Mouse (Mus musculus): ENCODE measurements around the gene Adamts17. TPM values are rescaled to one million over a fixed set of nuclear protein-coding genes. Genes with fewer than 3 reads are reported as not detected.

Gene Adamts17
- polyA plus RNA-seq, 1 experiment: 4.2 TPM

- H3K27ac ChIP-seq (ENCODE audit: insufficient read depth, low read length): peak overlapping the region; percentile 2; the same call in 1 of the 2 replicates
- no peak for TF ChIP-seq CTCF (IDR thresholded peaks at IDR 0.05; ENCODE audit: extremely low read depth, insufficient read depth, low read length)
- peaks cover 6% of the 10 kb centered on the region for H3K4me1 ChIP-seq (ENCODE audit: control insufficient read depth, insufficient read depth, low read length)
- peak overlapping the region; percentile 49 for H3K4me3 ChIP-seq (ENCODE audit: insufficient read depth, low read length)
Measured at GRCm38 (mm10) chr7:66840008-66840719, 629 bp downstream of the Adamts17 start.

DNA sequence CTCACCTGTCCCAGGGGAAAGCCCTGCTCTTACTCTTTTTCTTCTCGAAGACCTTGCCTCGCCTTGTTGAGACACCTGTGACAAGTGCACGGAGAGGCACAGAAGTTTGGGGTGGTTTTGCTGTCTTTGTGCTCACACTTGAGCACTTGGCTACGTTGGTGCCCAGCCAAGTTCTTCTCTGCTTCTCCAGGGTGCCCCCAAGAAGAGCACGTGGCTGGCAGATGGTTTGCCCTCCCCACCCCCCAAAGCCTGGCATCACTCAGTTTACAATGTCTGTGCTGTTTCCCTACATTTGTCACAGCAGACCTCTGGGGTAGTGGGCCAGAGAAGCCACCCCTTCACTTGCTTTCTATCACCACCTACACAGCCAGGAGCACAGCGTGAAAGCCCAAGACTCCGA lies 1.6 kb downstream of the Adamts17 start:
- H3K4me3 ChIP-seq (ENCODE audit: insufficient read depth, low read length): peak overlapping the region; percentile 49
- TF ChIP-seq CTCF (IDR thresholded peaks at IDR 0.05; ENCODE audit: extremely low read depth, insufficient read depth, low read length) (no peak), POLR2A (IDR thresholded peaks at IDR 0.05; ENCODE audit: extremely low read depth, insufficient read depth, low read length) (no peak)
- H3K4me1 ChIP-seq (ENCODE audit: control insufficient read depth, insufficient read depth, low read length): peaks cover 6% of the 10 kb centered on the region
- H3K27ac ChIP-seq (ENCODE audit: insufficient read depth, low read length): no peak overlapping the region

DNA sequence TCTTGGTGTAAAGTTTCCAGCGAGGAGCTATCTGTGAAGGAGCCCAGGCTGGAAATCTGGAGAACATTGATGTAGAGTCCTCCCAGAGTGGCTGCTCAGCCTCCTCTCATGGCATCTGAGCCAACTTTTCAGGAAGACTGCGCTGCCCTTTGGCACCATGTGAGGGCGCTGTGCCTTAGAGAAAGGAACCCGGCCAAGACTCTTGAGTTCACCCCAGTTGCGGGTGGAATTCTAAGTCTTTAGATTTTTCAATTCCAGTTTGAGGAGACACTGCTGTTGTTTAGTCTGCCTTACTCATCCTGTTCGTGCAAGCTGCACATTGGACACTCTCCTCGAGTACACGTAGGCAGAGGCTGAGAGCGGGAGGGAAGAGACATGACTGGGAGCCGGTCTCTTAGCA lies 2.5 kb downstream of the Adamts17 start:
- no peak overlapping the region for H3K4me3 ChIP-seq (ENCODE audit: insufficient read depth, low read length)
- peak; percentile 85 for TF ChIP-seq CTCF (IDR thresholded peaks at IDR 0.05; ENCODE audit: extremely low read depth, insufficient read depth, low read length)
- TF ChIP-seq POLR2A (IDR thresholded peaks at IDR 0.05; ENCODE audit: extremely low read depth, insufficient read depth, low read length): no peak
- H3K27ac ChIP-seq (ENCODE audit: insufficient read depth, low read length): no peak overlapping the region
- peaks cover 6% of the 10 kb centered on the region for H3K4me1 ChIP-seq (ENCODE audit: control insufficient read depth, insufficient read depth, low read length)

DNA sequence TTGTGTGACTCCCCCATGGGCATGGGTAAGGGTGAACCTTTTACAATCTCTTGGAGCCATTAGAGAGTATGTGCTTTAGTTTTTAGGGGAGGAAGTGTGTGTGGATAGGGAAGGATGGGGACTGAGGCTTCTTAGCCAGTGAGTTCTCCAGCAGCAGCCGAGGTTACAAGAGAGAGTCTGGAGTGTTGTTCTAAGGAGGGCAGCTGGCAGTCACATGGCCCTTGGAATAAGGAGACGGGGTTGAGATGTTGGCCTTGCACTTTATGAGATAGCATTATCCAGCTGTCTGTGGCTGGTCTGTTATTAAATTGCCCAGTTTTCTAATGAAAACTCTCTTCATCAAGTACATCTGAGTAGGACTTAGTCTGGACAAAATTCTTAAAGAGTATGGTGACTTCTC lies 4.3 kb downstream of the Adamts17 start:
- Histone ChIP-seq H3K27ac (ENCODE audit: insufficient read depth, low read length) (no peak overlapping the region), H3K4me3 (ENCODE audit: insufficient read depth, low read length) (no peak overlapping the region), H3K4me1 (ENCODE audit: control insufficient read depth, insufficient read depth, low read length) (peaks cover 6% of the 10 kb centered on the region)
- TF ChIP-seq CTCF (IDR thresholded peaks at IDR 0.05; ENCODE audit: extremely low read depth, insufficient read depth, low read length) (no peak), POLR2A (IDR thresholded peaks at IDR 0.05; ENCODE audit: extremely low read depth, insufficient read depth, low read length) (no peak)

DNA sequence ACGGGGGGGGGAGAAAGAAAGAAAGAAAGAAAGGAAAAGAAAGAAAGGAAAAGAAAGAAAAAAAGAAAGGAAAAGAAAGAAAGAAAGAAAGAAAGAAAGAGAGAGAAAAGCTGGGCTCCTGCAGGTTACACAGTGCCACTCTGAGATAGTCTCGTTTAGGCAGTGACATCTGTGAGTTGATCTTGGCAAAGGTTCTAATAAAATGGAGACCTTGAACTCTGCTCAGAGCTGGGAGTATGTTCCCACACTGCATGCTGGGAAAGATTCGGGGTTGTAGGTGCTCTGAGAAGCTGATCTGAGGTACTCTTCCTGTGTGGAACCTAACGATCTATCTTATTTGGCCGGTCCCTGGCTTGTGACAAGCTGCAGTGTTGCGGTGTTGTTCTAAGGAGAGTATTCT lies 7.0 kb downstream of the Adamts17 start:
- TF ChIP-seq POLR2A (IDR thresholded peaks at IDR 0.05; ENCODE audit: extremely low read depth, insufficient read depth, low read length) (no peak), CTCF (IDR thresholded peaks at IDR 0.05; ENCODE audit: extremely low read depth, insufficient read depth, low read length) (no peak)

GRCm38 (mm10) chr7:66847299-66847698 lies 7.8 kb downstream of the Adamts17 start:
- no peak overlapping the region for H3K27ac ChIP-seq (ENCODE audit: insufficient read depth, low read length)
- no peak for TF ChIP-seq CTCF (IDR thresholded peaks at IDR 0.05; ENCODE audit: extremely low read depth, insufficient read depth, low read length)
- TF ChIP-seq POLR2A (IDR thresholded peaks at IDR 0.05; ENCODE audit: extremely low read depth, insufficient read depth, low read length): no peak
- H3K4me1 ChIP-seq (ENCODE audit: control insufficient read depth, insufficient read depth, low read length): peaks cover 4% of the 10 kb centered on the region
- no peak overlapping the region for H3K4me3 ChIP-seq (ENCODE audit: insufficient read depth, low read length)

More for the DNA sequence above, 7.0 kb downstream of the Adamts17 start:
- Histone ChIP-seq H3K27ac (ENCODE audit: insufficient read depth, low read length) (no peak overlapping the region), H3K4me3 (ENCODE audit: insufficient read depth, low read length) (no peak overlapping the region), H3K4me1 (ENCODE audit: control insufficient read depth, insufficient read depth, low read length) (peaks cover 4% of the 10 kb centered on the region)

GRCm38 (mm10) chr7:66849316-66849715 lies 9.8 kb downstream of the Adamts17 start:
- TF ChIP-seq CTCF (IDR thresholded peaks at IDR 0.05; ENCODE audit: extremely low read depth, insufficient read depth, low read length) (no peak), POLR2A (IDR thresholded peaks at IDR 0.05; ENCODE audit: extremely low read depth, insufficient read depth, low read length) (no peak)
- H3K4me3 ChIP-seq (ENCODE audit: insufficient read depth, low read length): no peak overlapping the region
- H3K27ac ChIP-seq (ENCODE audit: insufficient read depth, low read length): no peak overlapping the region
- H3K4me1 ChIP-seq (ENCODE audit: control insufficient read depth, insufficient read depth, low read length): no peaks in the 10 kb centered on the region

GRCm38 (mm10) chr7:66852164-66852563 lies 12.6 kb downstream of the Adamts17 start:
- Histone ChIP-seq H3K4me3 (ENCODE audit: insufficient read depth, low read length) (no peak overlapping the region), H3K4me1 (ENCODE audit: control insufficient read depth, insufficient read depth, low read length) (no peaks in the 10 kb centered on the region), H3K27ac (ENCODE audit: insufficient read depth, low read length) (no peak overlapping the region)
- TF ChIP-seq CTCF (IDR thresholded peaks at IDR 0.05; ENCODE audit: extremely low read depth, insufficient read depth, low read length): no peak
- no peak for TF ChIP-seq POLR2A (IDR thresholded peaks at IDR 0.05; ENCODE audit: extremely low read depth, insufficient read depth, low read length)

DNA sequence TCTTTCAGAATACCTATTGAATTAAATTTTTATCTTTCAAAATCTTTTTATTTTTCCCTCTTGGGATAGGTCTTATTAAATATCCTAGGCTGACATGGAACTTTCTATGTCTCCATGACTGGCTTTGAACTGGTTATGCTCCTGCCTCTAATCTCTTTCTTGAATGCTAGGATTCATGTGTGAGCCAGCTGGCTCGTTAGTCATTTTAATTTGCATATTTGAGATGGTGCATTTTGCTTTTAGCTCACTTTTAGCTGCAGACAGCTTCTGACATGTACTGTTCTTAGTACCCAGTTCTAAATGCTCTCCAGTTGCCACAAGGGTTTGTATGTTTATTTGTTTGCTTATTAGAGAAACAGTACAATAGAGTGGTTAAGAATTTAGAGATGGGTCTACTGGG lies 18.1 kb downstream of the Adamts17 start:
- Histone ChIP-seq H3K4me1 (ENCODE audit: control insufficient read depth, insufficient read depth, low read length) (peaks cover 1% of the 10 kb centered on the region; the same call in 1 of the 2 replicates), H3K4me3 (ENCODE audit: insufficient read depth, low read length) (no peak overlapping the region), H3K27ac (ENCODE audit: insufficient read depth, low read length) (no peak overlapping the region)
- TF ChIP-seq POLR2A (IDR thresholded peaks at IDR 0.05; ENCODE audit: extremely low read depth, insufficient read depth, low read length) (no peak), CTCF (IDR thresholded peaks at IDR 0.05; ENCODE audit: extremely low read depth, insufficient read depth, low read length) (no peak)
